Mouse (Mus musculus) bone marrow, adult 2 months (tissue): ENCODE results near the gene Cant1.

Source experiments
- CTCF ChIP-seq: fragments of 200-500 bp; IDR thresholded peaks from 2 replicates; pipeline ENCODE4 v1.5.1; 2011; ENCODE audit warnings: low read length, control low read depth; ENCODE audit not compliant: control insufficient read depth, insufficient read depth
- POLR2A ChIP-seq: fragments of 200-500 bp; IDR thresholded peaks from 2 replicates; pipeline ENCODE4 v1.6.1; 2011; ENCODE audit warnings: low read depth, mild to moderate bottlenecking, control low read depth, low read length, borderline replicate concordance; ENCODE audit not compliant: control insufficient read depth

DNA sequence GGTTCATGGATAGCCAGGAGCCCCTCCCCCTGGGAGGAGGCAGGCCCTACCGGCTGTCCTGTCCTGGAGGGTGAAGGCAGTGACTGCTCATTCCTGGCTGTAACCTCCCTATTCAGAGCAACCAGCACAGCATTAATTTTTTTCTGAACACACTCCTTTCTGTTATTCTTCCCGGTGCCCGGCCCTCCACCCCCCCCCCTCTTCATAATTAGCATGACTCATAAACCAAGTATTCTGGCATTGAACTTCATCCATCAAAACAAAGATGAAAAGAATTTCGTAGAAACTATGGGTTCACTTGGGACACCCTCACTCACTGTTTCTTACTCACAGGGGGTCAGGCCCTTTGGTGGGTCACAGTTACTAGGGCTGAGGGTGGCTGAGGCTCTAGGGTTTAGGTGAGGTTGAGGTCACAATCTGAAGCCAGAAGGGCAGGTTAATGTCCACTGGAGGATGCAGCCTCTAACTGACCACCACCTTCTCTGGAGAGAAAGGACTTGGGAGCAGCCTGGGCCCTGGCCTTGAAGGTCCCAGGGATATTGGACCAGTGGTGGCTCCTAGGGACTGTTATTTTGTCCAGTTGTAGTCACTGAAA, 11.5 kb upstream of the Cant1 start:
- TF ChIP-seq CTCF (no peak), POLR2A (no peak)
